Mouse (Mus musculus) heart, adult 2 months (tissue): ENCODE data around the gene Zkscan5. TPM values are rescaled to one million over a fixed set of nuclear protein-coding genes. Genes with fewer than 3 reads are reported as not detected.
A peak's percentile ranks its signal among the peaks of the same experiment; 100 is the strongest.
"Not testable (repeated sequence)": the region's sequence is repeated elsewhere in the genome, so short reads cannot be mapped to it uniquely, and the experiment has no call there.

Experiments used
- DNase-seq, 2 experiments: peaks; one replicate each; pipeline ENCODE4 v3.0.0; 2021
- H3K27ac ChIP-seq: fragments of 200-600 bp; 2 replicates; pipeline ENCODE4 v1.8.1; 2022
- H3K27me3 ChIP-seq: fragments of 200-500 bp; 2 replicates; pipeline ENCODE4 v1.6.1; 2012; ENCODE audit warnings: mild to moderate bottlenecking, low read length, inconsistent platforms, mixed read lengths; ENCODE audit not compliant: control insufficient read depth, insufficient read depth
- H3K36me3 ChIP-seq: fragments of 200-500 bp; 2 replicates; pipeline ENCODE4 v1.6.1; 2012; ENCODE audit warnings: low read length, inconsistent platforms; ENCODE audit not compliant: control insufficient read depth, insufficient read depth
- H3K4me1 ChIP-seq: fragments of 200-500 bp; 2 replicates; pipeline ENCODE4 v1.6.1; 2011; ENCODE audit warnings: low read length; ENCODE audit not compliant: control insufficient read depth, insufficient read depth
- H3K4me3 ChIP-seq: fragments of 200-600 bp; 2 replicates; pipeline ENCODE4 v1.8.1; 2022
- H3K79me2 ChIP-seq: fragments of 200-500 bp; replicated peaks from 2 replicates; pipeline ENCODE4 v1.6.1; 2012; ENCODE audit warnings: mild to moderate bottlenecking, inconsistent platforms, low read length, moderate library complexity, mixed read lengths; ENCODE audit not compliant: control insufficient read depth, insufficient read depth
- H3K9ac ChIP-seq: fragments of 200-500 bp; 2 replicates; pipeline ENCODE4 v1.6.1; 2012; ENCODE audit warnings: low read depth, mild to moderate bottlenecking, control low read depth, inconsistent platforms, low read length, mixed read lengths
- CTCF ChIP-seq: fragments of 200-600 bp; IDR thresholded peaks from 2 replicates; pipeline ENCODE4 v1.8.1; 2022; ENCODE audit warnings: antibody characterized with exemption, mild to moderate bottlenecking, moderate library complexity
- EP300 ChIP-seq: fragments of 200-500 bp; IDR thresholded peaks from 2 replicates; pipeline ENCODE4 v1.6.1; 2011; ENCODE audit warnings: low read depth, low read length, control low read depth; ENCODE audit not compliant: insufficient read depth
- POLR2A ChIP-seq: fragments of 200-500 bp; IDR thresholded peaks from 2 replicates; pipeline ENCODE4 v1.6.1; 2011; ENCODE audit warnings: mild to moderate bottlenecking, low read depth, low read length, control low read depth; ENCODE audit not compliant: insufficient read depth
- WGBS: fragments of 180-500 bp; shearing (Covaris S2); methylation state at CpG from one replicate; pipeline ENCODE4 v1.1.7; 2018; 5-methylcytosine and 5-hydroxymethylcytosine counted together
- intact Hi-C: fragments of 180-260 bp; cut with DNase I; formaldehyde crosslinking; loops from one replicate; pipeline ENCODE4 v1.15.1; 2025
- polyA plus RNA-seq: library from polyadenylated mRNA; depleted of rRNA; stranded (reverse); fragments of >200 nt; gene quantifications from 2 replicates; pipeline ENCODE4 v1.2.3, GENCODE M21; 2012
- total RNA-seq, 2 experiments: library from RNA; stranded (reverse); gene quantifications; 2 replicates each; pipeline ENCODE4 v1.2.3; 2021

Zkscan5 gene
- total and polyA plus RNA-seq, 3 experiments: 3.9 to 10.6 (median 9.7) TPM

GRCm38 (mm10) chr5:145207385-145207784 lies 3.0 kb downstream of the Zkscan5 start:
- no peak for TF ChIP-seq POLR2A
- TF ChIP-seq EP300: no peak
- no peak for TF ChIP-seq CTCF
- H3K36me3 ChIP-seq: no peaks in the 10 kb centered on the region
- no peaks in the 10 kb centered on the region for H3K27me3 ChIP-seq
- no peak overlapping the region for H3K4me3 ChIP-seq
- no peak overlapping the region for H3K9ac ChIP-seq
- peaks cover 2% of the 10 kb centered on the region; the same call in 1 of the 2 replicates for H3K79me2 ChIP-seq
- H3K4me1 ChIP-seq: peaks cover 6% of the 10 kb centered on the region
- H3K27ac ChIP-seq: no peak overlapping the region
- no peak for DNase-seq
- intact Hi-C loops: no loop called here
- WGBS: 97% methylated on average over 6 of the region's 6 CpGs

GRCm38 (mm10) chr5:145207954-145208353 lies 3.6 kb downstream of the Zkscan5 start:
- DNase-seq: no peak
- intact Hi-C loops: no loop called here
- peaks cover 6% of the 10 kb centered on the region for H3K4me1 ChIP-seq
- no peaks in the 10 kb centered on the region for H3K36me3 ChIP-seq
- H3K79me2 ChIP-seq: peaks cover 2% of the 10 kb centered on the region; the same call in 1 of the 2 replicates
- no peak for TF ChIP-seq EP300
- TF ChIP-seq POLR2A: no peak
- no peak for TF ChIP-seq CTCF
- H3K27me3 ChIP-seq: no peaks in the 10 kb centered on the region
- 92% methylated on average over 6 of the region's 6 CpGs for WGBS
- no peak overlapping the region for H3K4me3 ChIP-seq
- no peak overlapping the region for H3K9ac ChIP-seq
- H3K27ac ChIP-seq: no peak overlapping the region

DNA sequence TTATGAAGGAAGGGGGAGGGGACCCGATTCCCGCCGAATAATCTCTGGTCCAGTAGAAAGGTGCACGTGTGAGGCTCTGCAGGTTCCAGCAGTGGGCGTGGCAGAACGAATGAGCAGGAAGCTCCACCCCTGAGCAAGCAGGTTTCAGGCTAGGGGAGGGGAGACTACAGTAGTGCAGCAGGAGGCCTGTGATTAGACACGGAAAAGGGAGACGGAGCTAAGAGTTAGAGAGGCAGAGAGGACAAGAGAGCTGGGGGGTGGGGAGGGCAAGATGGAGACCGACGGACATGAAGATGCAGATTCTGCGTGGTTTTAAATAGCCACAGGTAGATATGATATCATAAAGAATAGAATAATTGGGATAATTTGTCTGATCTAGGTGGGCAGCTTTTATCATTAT lies 4.0 kb downstream of the Zkscan5 start:
- H3K9ac ChIP-seq, DNase-seq, intact Hi-C loops, H3K4me1 ChIP-seq, H3K79me2 ChIP-seq, H3K27me3 ChIP-seq, H3K27ac ChIP-seq, H3K4me3 ChIP-seq, H3K36me3 ChIP-seq: not testable (repeated sequence)
- WGBS: 64% methylated on average over 11 of the region's 11 CpGs

- WGBS: 97% methylated on average over 4 of the region's 4 CpGs
- TF ChIP-seq CTCF: no peak
- Histone ChIP-seq H3K79me2 (peaks cover 2% of the 10 kb centered on the region; the same call in 1 of the 2 replicates), H3K36me3 (no peaks in the 10 kb centered on the region), H3K4me3 (no peak overlapping the region), H3K27me3 (no peaks in the 10 kb centered on the region), H3K4me1 (no peaks in the 10 kb centered on the region), H3K9ac (no peak overlapping the region), H3K27ac (no peak overlapping the region)
- intact Hi-C loops: no loop called here
- DNase-seq: no peak
Observed at GRCm38 (mm10) chr5:145211340-145211739, 7.0 kb downstream of the Zkscan5 start.

- Histone ChIP-seq H3K4me1 (no peaks in the 10 kb centered on the region), H3K27me3 (no peaks in the 10 kb centered on the region), H3K27ac (no peak overlapping the region), H3K4me3 (no peak overlapping the region), H3K79me2 (no peaks in the 10 kb centered on the region), H3K9ac (no peak overlapping the region), H3K36me3 (no peaks in the 10 kb centered on the region)
- DNase-seq: no peak
- no peak for TF ChIP-seq CTCF
- TF ChIP-seq POLR2A: no peak
- no peak for TF ChIP-seq EP300
- intact Hi-C loops: no loop called here
- 92% methylated on average over 4 of the region's 4 CpGs for WGBS
Observed at GRCm38 (mm10) chr5:145212216-145212615, 7.9 kb downstream of the Zkscan5 start.

DNA sequence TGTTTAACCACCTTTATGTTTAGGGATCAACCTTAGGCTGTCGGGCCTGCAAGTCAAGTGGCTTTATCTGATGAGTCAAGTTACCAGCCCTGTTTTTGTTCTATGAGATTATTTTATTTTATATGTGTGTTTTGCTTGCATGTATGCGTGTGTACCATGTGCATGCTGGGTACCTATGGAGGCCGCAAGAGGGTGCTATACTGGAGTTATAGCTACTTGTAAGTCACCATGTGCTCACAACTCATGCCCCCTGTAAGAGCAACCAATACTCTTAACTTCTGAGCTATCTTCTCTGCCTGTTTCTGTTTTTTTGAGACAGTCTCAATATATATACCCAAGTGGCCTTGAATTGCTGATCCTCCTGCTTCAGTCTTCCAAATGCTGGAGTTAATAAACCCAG lies 9.1 kb downstream of the Zkscan5 start:
- intact Hi-C loops: no loop called here
- no peak for DNase-seq

GRCm38 (mm10) chr5:145214679-145215078 lies 10.3 kb downstream of the Zkscan5 start:
- Histone ChIP-seq H3K36me3 (no peaks in the 10 kb centered on the region), H3K27me3 (no peaks in the 10 kb centered on the region), H3K79me2 (no peaks in the 10 kb centered on the region), H3K27ac (no peak overlapping the region), H3K9ac (no peak overlapping the region), H3K4me3 (no peak overlapping the region), H3K4me1 (no peaks in the 10 kb centered on the region)
- DNase-seq: no peak
- intact Hi-C loops: no loop called here
- TF ChIP-seq CTCF (peak; percentile 68), EP300 (no peak), POLR2A (no peak)
- WGBS: 63% methylated on average over 4 of the region's 4 CpGs

More for the DNA sequence above, 9.1 kb downstream of the Zkscan5 start:
- Histone ChIP-seq H3K9ac (no peak overlapping the region), H3K36me3 (no peaks in the 10 kb centered on the region), H3K27ac (no peak overlapping the region), H3K4me3 (no peak overlapping the region), H3K27me3 (no peaks in the 10 kb centered on the region), H3K79me2 (no peaks in the 10 kb centered on the region), H3K4me1 (no peaks in the 10 kb centered on the region)
- TF ChIP-seq POLR2A (no peak), EP300 (no peak), CTCF (no peak)
- 92% methylated on average over 3 of the region's 3 CpGs for WGBS
